Mouse (Mus musculus) gastrocnemius, postnatal 25 days (tissue): ENCODE data around the gene Shank2. TPM values are rescaled to one million over a fixed set of nuclear protein-coding genes. Genes with fewer than 3 reads are reported as not detected.

Source experiments
- DNase-seq: peaks from one replicate; pipeline ENCODE4 v3.0.0; 2022
- long read RNA-seq, 2 experiments: library from polyadenylated mRNA; stranded (forward); transcript quantifications; one replicate each; pipeline ENCODE4 v2.0.0; 2021
- total RNA-seq, 2 experiments: library from RNA; stranded (reverse); gene quantifications; 1 replicate in 1 of 2; 2 replicates in 1 of 2; pipeline ENCODE4 v1.2.3; 2021

Shank2 gene
- under 1 TPM; 0.05 to 0.08 TPM for total RNA-seq
- long read RNA-seq, experiment 1, result 0 reads
- long read RNA-seq, experiment 2, result 0 reads

DNA sequence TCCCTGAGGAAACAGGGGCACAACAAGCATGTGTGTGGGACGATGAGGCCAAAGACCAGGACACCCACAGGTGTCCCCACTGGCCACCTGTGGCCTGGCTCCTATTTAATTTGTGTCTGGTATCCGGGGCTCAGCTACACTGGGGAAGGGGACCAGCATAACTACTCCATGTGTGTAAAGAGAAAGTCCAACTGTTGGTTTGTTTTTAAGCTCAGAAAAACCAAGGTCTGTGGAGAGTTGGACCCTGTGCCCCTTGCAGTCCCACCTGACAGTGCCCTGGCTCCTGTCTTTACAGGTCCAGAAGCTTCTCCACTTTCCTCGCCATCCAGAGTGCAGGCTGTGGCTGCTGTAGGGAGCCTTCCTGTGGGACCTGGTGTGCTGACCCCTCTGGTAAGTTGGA lies at the start of gene Shank2:
Gene Shank2 (plus strand): TSS at position 301 of the 400 bp plus-strand sequence.
- DNase-seq, result no peak

DNA sequence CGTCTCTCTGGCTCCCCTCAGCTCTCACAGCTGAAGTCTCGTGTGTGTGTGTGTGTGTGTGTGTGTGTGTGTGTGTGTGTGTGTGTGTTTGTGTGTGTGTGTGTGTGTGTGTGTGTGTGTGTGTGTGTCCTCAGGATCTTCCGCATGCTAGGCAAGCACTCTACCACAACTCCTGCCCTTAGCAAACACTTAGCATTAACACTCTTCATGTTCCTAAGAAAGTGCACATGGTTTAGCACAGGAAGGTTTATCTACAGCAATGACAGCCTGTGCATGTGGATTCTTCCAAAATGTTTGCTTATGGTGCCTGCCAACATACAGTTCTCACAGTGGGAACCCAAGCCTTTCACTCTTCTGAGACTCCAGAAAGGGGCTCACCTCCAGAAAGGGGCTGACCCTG lies 49.6 kb upstream of the Shank2 start:
- no peak for DNase-seq

DNA sequence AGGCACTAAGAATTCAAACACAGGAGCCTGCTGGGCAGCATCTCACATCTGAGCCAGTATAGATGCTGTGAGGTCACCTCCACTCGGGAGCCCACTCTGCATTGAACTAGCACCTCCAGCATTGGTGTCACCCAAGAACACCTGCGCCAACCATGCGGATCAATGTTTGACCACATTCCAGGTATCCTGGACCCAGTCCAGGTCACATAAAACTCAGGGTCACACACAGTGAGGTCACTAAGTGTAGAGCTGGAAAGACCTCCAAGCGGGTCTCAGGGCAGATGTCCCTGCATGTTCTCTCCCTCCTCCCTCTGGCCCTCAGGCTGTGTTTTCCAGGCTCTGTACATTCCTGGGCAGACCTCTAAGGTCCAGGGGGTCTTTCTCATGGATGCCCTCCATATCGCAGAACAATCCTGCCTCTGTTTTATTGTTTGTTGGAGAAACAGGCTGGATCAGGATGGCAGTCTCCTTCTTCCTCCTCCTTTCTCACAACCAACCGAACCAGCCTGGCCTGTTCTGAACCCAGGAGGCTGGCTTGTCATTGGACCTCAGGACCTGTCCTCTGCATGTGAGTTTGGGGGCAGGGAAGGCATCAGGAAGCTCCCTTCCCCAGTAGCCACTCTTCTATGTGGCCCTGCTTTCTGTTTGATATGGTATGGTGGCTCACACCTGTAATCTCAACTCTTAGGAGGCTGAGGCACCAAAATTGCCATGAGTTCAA lies 45.0 kb upstream of the Shank2 start:
- DNase-seq, result no peak

DNA sequence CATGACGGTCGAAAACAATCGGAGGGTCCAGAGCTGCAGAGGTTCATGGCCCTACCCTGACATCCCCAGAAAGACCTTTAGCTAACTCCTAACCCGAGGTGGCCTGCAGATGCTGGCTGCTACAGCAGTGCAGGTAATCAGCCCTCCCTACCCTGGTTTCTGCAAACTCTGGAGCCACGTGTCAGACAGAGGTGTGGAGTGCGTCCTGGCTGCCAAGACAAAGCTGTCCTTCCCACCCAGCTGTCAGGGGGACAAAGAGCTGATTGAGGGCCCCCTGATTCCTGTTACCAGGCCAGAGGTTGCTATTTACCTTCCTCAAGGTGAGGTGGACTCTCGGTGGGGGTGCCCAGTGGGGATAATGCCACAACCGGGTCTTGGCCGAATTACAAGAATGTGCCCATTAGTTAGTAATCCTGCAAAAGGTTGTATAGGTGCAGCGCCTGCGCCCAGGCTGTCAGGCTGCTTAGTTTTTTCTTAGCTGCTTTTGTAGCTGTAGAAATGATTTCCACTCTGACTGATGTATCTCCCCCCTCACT lies 43.6 kb upstream of the Shank2 start:
- no peak for DNase-seq

DNA sequence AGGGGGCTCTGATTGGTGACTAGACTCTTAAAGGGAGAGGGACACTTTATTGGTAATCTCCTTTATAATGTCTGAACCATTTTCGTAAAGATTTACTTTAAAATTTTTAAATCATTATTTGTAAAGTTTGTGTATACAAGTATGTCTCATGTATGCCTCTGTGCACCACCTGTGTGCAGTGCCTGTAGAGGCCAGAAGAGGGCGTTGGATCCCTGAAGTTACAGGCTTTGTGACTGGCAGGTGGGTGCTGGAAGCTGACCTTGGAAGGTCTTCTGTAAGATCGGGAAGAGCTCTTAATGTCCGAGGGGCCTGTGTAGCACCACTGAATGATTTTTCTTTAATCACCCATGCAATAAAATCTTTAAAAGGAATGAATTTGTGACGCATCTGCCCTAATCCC lies 37.9 kb upstream of the Shank2 start:
- no peak for DNase-seq

DNA sequence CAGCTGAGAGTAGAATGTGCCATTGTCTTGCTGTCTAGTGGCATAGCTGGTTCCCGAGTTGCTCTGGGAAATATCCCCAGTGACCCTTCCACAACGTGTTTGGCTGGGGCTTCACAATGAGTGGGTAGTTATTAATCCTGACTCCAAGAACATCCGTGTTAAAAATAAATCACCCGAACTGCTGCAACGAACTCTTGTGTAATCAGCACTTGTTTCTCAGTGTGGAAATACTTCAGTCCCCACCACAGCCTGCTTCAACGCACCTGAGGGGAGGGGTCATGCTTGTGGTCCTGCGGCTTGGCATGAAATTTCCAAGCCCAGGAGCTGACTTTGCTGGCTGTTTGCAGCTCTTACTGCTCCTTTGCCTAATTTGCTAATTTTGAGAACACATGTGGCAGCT lies 35.1 kb upstream of the Shank2 start:
- no peak for DNase-seq

DNA sequence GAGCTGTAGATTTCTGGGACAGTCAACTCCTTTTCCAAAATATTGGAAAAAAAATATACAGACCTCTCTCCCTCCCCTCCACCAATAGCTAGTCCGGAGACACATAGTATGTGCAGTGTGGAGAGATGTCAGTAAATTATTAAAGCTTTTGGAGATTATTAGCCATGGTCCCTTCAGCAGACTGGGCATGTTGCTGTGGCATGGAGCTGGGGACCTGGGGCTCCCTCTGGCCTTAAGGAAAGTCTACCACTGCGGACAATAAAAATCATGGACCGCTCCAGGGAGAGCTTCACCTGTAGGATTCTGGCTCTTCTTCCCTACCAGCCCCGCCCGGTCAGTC lies 24.3 kb upstream of the Shank2 start:
- DNase-seq, result no peak

DNA sequence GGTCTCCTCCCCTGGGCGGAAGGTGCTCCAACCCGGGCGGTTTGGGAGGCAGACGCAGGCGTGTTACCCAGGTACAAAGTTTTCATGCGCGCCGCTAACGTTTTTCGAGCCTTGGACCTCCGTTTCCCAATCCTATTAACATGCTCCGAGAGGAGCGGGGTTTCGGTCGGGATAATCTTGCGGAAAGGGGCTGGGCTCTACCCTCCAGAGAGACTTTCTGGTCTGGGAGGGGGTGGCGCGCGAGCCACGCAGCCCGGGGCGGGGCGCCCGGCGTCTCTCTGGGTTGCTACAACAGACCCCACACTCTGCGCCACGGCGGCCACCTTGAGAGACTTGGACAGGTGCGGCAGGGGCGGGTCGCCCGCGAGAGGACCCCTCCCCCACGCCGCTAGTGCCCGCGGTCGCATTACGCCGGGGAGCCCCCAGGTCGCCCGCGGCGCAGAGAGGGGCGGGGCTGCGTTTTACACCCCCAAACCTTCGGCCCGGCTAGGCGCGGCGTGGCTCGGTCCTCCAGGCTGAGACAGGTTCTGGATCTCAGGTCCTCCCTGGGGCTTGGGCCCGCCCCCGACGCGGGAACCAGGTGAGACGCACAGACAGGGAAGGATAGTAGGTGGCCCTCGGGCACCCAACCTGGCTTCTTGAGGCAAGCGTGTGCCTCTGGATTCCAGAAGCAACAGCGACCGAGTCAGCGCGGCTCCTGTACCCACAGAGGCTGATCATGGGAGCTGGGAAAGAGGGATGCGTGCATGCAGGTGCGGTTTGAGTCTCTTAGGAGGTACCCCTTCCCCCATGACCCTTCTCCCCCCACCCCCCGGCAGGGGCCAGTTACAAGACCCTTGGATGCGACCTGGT lies 23.7 kb upstream of the Shank2 start:
- no peak for DNase-seq

DNA sequence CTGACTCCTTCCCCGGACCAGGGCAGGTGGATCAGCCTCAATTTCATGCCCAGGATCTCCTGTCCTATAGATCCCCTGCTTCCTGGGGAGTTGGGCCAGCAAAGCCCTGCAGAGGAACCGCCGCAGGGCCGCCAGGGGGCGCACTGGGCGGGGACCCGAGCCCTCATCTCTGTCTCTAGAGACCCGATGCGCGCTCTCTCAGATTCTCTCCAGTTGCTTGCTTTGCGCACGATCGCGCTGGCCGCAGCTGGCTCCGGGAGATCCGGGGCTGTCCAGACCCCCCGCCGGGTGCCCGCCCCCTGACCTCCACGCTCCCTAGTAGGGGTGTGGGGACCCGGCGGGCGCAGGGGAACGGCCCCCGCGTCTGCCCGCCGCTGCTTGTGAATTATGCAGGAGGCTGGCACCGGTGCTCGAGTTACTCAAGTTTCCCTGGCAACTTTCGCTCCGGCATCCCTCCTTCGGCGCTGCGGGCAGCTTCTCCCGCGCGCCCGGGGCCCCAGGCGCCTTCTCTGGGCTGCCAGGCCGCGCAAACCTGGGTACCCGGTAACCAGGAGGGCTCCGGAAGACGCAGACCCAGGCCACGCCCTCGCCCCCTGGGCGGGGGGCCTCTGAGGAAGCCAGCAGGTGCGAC lies 22.9 kb upstream of the Shank2 start:
- DNase-seq, result peak; percentile 12

DNA sequence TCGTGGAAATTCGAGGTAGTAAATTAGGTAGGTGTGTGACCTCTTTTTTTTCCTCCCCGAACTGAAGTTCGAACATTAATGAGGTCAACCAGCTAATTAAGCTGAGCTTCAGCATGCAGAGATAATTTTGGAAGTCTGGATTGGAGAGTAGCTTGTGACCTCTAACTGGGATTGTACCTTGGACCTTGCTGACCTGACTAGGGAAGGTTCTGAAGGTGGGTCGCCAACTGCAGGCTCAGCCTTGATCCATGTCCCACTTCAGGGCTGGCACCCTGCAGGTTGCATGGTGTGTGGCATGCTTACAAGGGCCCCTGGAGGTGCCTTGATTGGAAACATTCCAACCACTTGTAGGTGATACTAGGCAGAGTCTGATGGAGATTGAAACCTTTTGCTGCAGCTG lies 21.7 kb upstream of the Shank2 start:
- no peak for DNase-seq

DNA sequence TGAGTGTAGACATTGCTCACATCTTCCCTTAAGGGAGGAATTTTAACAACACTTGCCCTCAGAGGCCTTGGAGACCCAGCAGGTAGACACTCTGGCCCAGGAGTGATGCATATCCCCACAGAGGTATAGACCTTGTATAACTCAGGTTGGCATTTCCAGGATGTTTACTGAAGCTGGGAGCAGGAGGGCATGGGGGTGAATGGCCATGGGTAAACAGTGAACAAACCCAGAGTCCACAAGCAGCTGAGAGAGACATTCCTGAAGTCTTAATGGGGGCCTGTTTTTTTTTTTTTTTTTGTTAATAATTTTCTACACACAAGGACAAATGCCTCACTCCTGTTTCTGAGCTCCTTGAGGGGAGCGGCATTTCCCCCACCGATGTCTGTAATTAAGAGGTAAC lies 15.4 kb upstream of the Shank2 start:
- no peak for DNase-seq

DNA sequence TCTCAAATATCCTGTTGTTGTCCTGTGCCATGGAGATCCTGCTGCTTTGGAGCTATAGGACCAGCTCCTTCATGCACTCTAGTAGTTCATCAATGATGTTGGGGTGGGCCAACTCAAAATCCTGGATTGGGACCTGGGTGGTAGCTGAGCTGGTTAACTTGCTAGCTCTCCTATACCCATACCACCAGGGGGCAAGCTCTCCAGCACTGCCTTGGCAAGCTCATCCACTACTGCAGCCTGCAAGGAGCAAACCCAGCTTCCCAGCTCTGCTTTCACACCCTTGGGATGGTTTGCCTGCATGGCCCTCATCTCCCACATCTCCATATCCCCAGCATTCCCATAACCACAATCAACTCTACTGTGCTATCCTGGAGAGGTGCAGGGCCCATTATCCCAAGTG lies 10.6 kb upstream of the Shank2 start:
- DNase-seq, result no peak

DNA sequence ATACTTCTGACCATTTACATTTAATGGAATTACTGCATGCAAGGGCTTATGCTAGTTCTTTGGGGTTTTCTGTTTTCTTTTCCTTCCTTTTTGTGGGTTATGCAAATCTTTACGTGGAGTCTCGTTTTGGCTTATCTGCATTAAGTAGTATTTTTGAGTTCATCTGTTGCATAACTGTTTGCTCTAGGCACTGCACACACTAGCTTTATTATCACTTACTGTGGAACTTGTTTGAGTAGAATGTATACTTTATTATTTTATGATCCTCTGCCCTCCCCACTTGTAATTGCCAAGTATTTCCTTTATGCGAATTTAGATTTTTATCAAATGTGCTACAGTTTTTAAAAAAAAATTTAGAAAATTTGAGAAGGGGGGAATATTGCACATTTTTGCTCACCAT lies 2.7 kb upstream of the Shank2 start:
- no peak for DNase-seq

DNA sequence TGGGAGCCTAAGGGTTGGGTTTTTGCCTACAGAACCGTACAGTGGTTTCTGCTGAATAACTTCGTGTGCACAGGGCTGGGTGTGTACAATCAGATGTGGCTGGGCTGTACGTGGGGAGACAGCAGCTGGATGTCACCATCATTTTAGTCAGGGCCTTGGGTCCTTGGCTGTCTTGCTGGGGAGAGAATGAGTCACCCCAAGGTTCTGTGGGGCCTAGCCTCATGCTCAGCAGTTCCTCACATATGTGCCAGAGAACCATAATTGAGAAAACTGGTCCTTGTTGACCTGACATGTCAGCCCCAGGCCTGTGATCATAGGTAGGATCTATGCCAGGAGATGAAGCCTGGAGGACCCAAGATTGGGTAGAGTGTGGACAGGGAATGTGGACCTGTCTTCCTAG lies 1.7 kb downstream of the Shank2 start:
- no peak for DNase-seq

DNA sequence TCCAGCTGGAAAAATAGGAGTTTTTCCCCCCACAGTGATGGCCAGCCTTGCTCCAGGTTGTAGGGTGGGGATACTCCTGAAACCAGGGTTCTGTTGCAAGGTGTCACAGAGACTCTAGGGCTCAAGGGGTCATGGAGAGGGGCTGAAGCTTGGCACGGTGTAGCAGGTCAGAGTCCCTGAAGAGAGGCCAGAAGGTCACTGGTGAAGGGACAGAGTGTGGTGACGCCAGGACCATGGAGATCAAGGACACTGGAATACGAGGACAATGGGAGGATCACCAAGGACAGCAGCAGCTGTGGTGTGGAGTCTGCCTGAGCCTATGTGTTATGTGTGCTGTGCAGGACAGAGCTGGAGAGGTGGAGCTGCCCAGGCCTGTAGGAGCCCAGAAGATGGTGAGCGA lies 6.4 kb downstream of the Shank2 start:
- no peak for DNase-seq

DNA sequence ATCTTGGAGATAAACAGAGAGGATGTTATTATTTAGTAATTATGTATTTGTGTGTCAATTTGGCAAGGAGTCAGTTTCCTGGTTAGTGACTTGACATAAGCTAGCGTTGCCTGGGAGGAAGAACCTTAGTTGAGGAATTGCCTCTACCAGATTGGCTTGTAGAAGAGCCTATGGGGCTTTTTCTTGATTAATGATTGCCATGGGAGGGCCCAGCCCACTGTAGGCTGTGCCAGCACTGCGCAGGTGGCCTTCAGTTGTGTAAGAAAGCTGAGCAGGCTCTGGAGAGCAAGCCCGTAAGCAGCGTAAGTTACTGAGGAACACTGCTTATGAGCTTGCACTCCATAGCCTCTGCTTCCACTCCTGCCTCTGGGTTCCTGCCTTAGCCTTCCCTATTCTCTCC lies 7.3 kb downstream of the Shank2 start:
- DNase-seq, result no peak

DNA sequence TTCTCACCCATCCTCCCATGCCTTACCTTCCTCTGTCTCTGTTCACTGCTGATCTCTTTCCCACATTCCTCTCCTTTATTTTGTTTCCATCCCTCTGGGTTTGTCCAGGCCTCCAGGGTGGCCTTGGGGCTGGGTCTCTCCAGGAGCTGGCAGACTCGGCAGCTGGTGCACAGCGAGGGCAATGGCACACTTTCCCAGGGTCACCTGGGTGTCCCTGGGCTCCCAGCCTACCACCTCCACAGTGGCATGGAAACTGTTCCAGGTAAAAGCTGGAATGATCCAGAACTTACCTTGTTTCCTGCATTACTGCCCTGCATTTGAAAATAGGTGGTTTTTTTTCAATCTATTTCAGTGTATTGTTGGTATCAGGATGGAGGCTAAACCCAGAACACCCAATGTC lies 12.8 kb downstream of the Shank2 start:
- DNase-seq, result no peak

DNA sequence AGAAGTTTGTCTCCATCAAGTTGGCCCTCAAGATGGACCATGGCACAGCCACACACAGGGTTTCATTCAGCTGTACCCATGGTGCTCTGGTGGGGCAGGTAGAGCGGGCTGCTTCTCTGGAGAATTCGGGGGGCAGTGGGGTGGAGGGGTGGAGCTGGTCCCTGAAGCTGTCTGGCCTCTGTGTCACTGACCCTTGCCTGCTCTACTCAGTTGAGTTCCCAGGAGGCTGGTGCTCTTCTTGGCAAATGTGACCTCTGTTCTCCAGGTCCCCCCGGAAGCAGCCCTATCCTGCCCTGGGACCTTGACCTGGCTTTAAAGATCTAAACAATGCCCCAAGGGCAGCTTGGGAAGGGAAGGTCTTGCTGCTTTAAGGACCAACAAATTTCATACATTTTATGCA lies 20.1 kb downstream of the Shank2 start:
- DNase-seq, result no peak

DNA sequence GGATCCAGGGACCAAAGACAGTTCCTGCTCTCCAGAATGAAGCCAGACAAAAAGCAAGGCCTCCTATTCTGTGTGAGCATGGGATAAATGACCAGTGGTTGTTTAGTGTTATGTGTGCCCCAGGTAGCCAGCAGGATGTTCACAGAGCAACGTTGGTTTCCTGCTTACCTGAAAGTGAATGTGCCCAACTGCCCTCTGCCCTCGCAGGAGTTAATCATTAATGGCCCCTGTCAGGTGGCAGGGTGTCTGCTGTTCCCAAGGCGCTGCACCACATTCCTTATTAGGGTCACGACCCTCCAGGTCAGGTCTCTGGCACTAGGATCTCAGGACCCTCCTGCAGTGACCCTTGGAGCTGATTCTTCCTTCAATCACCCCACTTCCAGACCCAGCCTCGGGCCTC lies 21.0 kb downstream of the Shank2 start:
- no peak for DNase-seq

DNA sequence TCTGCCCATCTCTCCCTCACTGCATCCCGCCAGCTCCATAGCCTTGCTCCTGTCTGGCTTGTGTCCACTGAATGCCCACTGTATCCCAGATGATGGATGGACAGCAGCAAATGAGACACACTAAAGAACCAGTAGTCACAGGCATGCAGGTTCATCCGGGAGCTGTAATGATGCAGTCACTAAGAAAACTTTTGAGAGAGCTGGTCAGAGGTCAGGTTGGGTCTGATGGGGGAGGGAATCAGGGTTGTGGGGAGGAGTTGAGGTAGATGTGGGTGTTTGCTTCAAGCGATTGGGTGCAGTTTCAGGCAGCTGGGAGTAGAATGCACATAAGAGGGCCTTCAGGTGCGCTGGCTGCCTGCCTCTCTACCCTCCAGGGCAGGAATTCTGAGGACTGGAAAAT lies 21.8 kb downstream of the Shank2 start:
- no peak for DNase-seq

DNA sequence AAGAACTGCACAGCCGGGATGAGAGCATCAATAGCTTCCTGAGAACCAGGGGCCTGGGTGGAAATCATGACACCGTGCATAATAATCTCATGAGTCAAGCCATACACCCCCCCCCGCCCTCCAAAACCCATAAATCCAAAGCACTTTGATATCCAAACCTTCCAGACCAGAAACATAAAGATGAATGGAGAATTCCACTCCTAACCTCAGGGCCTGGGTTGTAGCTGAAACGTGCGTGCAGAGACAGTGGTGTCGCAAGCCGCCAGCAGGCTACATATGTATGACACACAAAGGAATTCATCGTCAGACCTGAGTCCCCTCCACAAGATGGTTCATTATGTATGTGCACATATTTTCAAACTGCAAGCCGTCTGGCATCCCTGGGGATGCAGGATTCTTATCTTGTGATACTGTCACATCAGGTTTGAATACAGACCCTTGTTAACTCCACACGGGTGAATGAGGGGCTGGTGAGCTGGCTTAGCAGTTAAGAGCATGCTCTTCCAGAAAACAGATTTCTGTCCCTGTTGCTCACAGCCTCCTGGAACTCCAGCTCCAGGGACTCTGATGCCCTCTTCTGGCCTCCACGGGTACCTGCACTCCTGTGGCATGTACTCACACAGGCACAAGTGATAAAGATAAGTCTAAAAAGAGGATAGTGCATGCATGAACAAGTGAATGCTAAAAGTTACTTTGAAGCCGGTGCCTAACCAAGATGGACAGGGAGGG lies 24.5 kb downstream of the Shank2 start:
- DNase-seq, result no peak

DNA sequence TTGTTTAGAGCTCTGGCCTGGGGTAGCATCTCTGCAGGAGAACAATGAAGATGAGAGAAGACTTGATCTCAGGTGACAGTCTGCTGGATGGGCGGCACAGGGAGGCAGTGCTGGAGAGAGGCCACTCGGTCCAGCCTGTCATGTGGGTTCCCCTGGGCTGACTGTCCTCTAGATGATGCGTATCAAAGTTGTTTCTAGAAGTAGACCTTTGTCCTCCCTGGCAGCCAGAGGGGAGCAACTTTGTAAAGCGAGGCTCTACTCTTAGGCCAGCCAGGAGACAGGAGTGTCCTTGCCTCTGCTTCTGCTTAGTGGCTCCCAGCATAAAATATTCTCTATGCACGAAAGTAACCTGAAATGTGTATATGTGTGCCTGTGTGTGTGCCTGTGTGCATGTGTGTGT lies 27.5 kb downstream of the Shank2 start:
- DNase-seq, result no peak
